Mouse (Mus musculus) brain, adult 10 weeks (tissue): Measurements from ENCODE around the gene Serpina3a. TPM values are rescaled to one million over a fixed set of nuclear protein-coding genes. Genes with fewer than 3 reads are reported as not detected.

Experiments used
- polyA plus RNA-seq: library from polyadenylated mRNA; stranded (reverse); fragments of 350-450 nt; fragmentation: Illumina TruSeq; extraction: RNeasy Lipid Tissue Mini Kit (QIAGEN cat#74804); gene quantifications from one replicate; pipeline ENCODE4 v1.2.3, GENCODE M21; 2015; ENCODE audit warnings: low read depth, low replicate concordance

The Serpina3a gene
- polyA plus RNA-seq = not detected

GRCm38 (mm10) chr12:104112333-104112732 is at the start of gene Serpina3a:
Gene Serpina3a (plus strand): TSS chr12:104112724.

GRCm38 (mm10) chr12:104100768-104101167 is 11.8 kb upstream of the Serpina3a start, which contains the start of gene Serpina5:
Gene Serpina5 (plus strand): TSS chr12:104101113.

GRCm38 (mm10) chr12:104127696-104128095 is 15.2 kb downstream of the Serpina3a start, which contains the start of gene Serpina3b:
Gene Serpina3b (plus strand): TSS chr12:104127996.

GRCm38 (mm10) chr12:104153656-104154055 is 41.1 kb downstream of the Serpina3a start, which contains the start of gene Serpina3c:
Gene Serpina3c (minus strand): TSS chr12:104153870.

Other genes starting within 250 kb of the Serpina3a start
- gene Serpina1a, start 249.2 kb upstream of the Serpina3a start, polyA plus RNA-seq = 1.1 TPM
- gene Serpina1c, start 207.8 kb upstream of the Serpina3a start, polyA plus RNA-seq = 1.3 TPM
- not detected for gene Serpina1e, start 153.7 kb upstream of the Serpina3a start, polyA plus RNA-seq
- not detected for gene Serpina11, start 122.8 kb upstream of the Serpina3a start, polyA plus RNA-seq
- 8.3 TPM for gene Serpina9, start 99.0 kb upstream of the Serpina3a start, polyA plus RNA-seq
- not detected for gene Serpina12, start 68.3 kb upstream of the Serpina3a start, polyA plus RNA-seq
- not detected for gene Serpina5, start 11.6 kb upstream of the Serpina3a start, polyA plus RNA-seq
- not detected for gene Serpina3b, start 15.3 kb downstream of the Serpina3a start, polyA plus RNA-seq
- 0.19 TPM for gene Serpina3c, start 41.1 kb downstream of the Serpina3a start, polyA plus RNA-seq
- not detected for gene Serpina3f, start 101.8 kb downstream of the Serpina3a start, polyA plus RNA-seq
- gene Serpina3g, start 123.5 kb downstream of the Serpina3a start, polyA plus RNA-seq = 2.3 TPM
- gene Serpina3i, start 150.4 kb downstream of the Serpina3a start, polyA plus RNA-seq = not detected
- not detected for gene Serpina3j, start 201.8 kb downstream of the Serpina3a start, polyA plus RNA-seq
- 1.00 TPM for gene Serpina3k, start 225.8 kb downstream of the Serpina3a start, polyA plus RNA-seq
- gene Serpina3m, start 225.8 kb downstream of the Serpina3a start, polyA plus RNA-seq = not detected